Mouse (Mus musculus) CD8-positive naive resting alpha-beta T cell, adult 2 months (primary cell): ENCODE data around the gene Itgb2.

Experiments used
- DNase-seq, 2 experiments: peaks; one replicate each; pipeline ENCODE4 v3.0.0; 2022; ENCODE audit warnings: low read depth in 2 of 2, low spot score in 2 of 2

Itgb2 gene

DNA sequence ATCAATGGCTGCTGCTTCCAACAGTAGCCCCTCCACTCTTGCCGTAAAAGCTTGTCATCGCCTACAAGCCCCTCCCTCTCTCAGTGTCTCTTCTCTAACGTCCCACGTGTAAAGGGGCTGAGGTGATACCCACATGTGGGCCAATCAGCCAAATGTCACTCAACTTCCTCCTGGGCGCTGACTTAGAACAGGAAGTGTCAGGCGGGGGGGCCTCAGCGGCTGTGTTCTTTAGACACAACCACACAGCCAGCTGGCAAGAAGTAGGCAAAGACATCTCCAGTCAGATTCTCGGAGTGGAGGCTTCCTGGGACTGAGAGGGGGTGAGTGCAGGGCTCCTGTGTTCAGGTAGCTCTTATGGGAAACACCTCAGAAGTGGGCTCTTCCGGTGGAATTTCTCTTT, at the start of gene Itgb2:
Itgb2 (plus strand) TSS at position 113 of the 400 bp plus-strand sequence.
- peak; percentile 59 to 68 for DNase-seq

DNA sequence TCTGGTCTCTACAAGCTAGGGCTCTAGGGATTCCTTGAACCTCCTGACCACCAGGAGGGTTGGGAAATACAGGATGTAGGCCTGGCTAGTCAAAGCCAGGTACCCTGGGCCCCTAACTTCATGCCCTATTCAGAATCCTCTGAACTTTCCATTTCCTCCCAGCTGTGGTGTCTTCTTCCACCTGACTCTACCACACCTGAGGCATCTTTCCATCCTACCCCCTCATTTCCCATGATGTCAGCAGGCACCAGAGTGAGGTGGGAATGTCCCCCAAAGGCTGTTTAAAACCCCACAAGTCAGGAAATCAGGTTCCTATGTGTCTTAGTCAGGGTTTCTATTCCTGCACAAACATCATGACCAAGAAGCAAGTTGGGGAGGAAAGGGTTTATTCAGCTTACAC, 48.2 kb upstream of the Itgb2 start:
- DNase-seq = no peak

DNA sequence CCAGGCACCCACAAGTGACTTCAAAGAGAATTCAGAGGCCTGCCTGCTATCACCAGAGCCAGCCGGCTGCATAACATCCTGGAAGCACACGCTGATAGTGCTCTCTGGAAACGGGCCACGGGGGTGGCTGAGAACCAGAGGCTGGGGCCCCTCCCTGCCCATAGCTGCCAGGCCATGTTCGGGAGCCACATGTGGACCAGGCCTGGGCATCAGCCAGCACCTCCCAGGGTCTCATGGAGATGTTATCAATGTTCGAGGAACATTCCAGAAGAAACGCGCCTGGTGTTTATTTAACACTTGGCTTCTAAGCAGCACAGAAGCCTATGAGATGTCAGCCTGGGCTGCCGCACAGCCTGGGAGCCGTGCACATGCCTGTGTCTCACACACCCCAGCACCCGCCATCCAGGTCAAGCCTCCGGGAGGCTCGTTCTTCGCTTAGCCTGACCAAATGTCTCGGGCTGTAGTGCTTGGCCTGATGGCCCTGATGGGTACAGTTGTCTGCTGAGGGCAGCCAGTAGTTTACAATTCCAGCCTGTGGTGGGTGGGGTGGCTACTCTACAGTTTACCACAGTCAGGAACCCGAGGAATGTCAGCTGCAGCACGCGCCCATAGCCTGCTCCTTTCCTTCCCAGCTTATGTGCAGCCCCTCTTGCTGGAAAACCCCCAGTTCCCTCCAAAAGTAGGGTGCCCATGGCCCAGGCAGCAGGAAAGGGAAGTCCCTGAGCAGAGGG, 45.7 kb upstream of the Itgb2 start:
- no peak for DNase-seq

DNA sequence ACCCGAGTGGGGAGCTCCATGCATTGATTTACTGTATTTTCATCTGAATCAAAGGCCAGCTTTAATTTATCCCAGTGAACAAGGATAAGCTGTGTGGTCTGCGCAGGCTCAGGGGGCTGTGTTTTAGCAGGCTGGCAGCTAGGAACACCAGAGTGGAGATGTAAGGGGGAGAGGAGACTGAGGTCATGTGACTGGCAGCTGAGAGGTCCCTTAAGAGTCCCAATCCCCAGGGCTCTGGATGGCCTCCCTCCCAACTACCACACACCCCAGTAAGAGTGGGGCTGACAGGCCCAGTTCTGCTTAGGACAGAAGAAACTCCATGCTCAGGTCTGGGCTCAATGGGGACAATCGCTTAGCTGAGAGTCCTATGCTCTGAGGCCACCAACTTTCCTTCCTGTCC, 44.3 kb upstream of the Itgb2 start:
- DNase-seq = no peak

DNA sequence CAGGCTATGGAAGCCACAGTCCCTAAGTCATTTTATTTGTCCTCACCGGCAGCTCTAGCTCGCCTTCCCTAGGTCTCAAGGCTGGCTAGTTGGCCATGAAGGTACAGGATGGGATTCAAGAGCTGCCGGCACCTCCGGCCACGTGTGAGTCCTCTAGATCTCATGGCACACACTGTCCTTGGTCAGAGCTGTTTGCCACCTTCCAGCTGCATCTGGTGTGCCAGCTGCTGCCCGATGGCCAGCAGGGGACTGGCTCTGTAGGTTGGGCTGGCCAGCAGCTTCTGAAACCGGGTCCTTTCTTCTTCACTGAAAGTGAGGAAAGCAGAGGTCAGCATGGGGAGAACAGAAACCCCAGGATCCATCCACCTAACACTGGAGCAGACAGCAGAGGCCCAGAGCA, 41.9 kb upstream of the Itgb2 start:
- no peak for DNase-seq

DNA sequence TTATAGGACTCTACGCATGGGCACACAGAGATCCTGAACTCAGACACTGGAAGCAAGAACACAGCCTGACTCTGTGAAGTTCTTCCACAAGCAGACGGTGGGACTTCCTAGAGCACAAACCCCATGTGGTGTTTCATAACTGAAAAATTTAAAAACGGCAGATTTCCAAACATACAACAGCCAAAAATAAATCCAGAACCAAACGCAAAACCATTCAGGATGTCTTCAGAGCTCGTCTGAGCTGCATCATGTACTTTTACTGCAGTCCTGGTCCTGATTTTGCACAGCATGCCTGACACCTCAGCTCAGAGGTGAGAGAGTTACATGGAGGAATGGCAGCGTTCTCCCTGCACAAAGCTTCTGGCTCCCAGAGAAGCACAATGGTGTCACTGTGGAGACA, 38.5 kb upstream of the Itgb2 start:
- no peak for DNase-seq

DNA sequence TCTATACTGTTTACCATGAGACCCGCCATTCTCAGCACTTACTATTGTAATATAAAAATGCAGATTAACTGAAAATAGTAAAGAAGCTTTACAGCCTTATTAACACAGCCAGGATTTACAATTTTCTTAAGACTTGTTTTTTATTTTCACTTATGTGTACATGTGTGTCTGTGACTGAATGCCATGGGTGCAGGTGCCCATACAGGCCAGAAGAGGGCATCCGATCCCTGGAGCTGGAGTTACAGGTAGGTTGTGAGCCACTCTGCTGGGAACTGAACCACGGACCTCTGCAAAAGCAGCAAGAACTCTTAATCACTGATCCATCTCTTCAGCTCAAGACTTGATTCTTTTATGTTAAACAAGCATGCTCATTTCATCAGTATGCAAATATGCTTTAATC, 37.2 kb upstream of the Itgb2 start:
- no peak for DNase-seq

DNA sequence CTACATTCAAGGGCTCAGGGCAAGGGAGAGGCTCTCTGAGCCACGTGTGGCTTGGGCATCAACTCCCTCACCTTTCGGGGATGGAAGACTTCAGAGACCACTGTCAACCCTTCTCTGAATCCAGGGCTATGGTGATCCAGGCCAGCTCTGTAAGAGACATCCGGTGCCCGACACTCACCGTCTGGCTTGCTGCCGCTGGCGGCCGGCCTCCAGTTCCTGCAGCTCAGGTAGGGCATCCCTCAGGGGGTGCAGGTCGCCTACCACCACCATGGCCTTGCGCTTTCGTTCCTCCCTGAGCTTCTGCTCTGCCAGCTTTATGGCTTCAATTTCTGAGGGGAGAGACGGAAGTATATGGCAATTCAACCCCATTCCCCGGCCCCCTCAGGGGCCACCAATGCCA, 32.9 kb upstream of the Itgb2 start:
- DNase-seq = no peak

DNA sequence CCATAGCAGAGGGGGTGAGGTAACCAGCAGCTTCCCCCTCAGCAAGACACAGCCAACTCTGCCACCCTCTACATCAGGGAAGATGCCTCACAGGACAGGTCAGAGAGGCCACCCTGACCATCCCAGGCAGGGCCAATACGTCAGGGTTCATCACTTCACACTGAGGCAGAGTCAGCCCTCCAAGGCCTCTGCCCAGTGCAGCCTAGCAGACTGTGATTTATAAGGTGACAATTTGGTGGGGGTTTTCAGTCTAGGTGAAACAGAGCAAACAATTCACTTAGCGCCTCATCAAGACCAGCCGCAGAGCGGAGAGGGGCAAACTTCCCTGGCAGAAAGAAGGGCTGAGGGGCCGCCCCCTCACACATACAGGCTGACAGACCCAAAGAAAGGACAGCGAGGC, 31.8 kb upstream of the Itgb2 start:
- DNase-seq = no peak

DNA sequence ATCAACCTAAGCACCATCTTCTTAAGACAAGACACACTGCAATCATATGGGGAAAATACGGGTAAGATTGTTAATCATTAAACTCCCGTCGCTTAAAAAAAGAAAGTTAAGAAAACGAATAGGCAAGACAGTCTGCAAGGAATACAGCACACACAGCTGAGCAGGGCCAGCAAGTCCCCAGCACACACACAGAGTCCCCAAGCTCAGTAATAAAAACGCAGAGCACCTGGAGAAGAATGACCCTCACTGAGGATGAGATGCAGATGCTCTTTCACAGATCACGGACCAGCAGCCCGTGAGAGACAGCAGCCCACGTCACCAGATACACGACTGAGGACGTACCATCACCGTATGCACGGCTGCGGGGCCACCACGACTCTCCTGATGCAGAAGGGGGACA, 29.4 kb upstream of the Itgb2 start:
- DNase-seq = no peak

DNA sequence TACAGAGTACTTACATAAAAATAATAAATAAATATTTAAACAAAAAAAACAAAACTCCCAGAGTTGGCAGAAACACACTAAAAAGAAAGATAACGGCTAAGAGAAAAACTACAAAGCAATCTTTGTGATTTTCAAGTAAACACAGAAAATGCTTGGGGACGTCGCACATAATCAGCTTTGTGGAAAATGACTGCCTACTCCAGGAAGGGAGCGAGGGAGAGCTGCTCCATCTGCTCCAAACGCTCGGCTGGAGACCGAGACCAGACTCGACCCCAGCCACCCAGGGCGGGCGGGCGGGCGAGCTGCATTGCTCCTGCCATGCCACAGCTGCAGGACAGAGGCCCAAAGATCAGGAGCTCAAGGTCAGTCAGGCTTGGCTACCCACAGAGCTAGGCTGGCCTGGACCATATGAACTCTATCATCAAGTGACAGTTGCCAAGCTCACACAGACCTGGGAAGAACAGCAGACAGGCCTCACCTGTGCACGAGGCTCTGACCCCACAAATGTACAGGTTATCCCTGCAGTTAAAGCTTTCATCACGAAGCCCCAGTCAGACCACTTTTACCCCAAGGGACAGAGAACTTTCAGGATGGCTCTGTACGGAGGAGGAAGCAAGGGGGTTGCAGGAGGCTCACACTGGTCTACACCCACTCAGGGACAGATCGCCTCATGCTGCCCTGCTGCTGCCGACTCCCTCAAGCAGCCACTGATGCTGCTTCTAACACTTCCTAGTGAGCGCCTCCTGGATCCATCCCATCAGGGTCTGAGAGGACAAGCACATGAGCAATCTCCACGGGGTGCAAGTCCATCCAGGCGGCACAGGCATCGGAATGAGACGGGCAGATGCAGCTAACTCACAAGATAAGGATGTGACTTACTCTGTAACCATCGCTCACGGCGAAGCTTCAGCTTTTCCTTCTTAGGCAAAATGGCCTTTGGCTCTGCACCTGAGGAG, 26.8 kb upstream of the Itgb2 start:
- no peak for DNase-seq

DNA sequence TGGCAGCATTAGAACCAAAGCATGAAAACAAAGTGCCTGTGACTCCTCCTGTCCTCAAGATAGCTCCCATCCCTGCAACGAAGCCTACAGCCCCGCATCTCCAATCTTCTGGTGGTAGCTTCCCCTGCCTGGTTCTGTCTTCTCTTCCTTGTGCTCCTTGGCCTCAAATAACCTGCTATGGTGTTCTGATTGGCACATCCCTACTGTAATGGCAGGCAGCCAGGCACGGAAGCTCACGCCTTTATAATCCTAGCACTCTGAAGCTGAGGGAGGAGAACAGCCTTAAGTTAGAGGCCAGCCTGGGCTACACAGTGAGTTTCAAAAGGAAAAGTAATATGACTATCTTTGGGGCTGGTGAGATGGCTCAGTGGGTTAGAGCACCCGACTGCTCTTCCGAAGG, 25.9 kb upstream of the Itgb2 start:
- no peak for DNase-seq

DNA sequence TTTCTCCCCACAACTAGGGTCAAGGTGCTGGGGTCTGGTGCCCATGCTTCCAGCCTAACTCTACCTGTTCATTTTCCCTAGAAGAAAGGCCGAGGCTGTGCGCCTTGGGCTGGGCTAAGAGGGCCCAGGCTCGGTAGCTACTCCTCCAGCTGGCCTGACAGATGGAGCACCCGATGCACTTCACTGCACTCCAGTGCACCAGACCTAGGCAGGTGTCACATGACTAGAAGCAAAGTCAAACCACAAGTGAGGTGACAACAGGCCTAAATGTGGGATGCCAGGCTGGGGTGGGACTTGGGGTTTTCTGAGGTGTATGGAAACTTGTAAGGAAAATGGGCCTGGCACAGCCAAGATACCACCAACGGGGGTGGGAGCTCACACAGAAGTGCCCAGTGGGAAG, 23.5 kb upstream of the Itgb2 start:
- no peak for DNase-seq

DNA sequence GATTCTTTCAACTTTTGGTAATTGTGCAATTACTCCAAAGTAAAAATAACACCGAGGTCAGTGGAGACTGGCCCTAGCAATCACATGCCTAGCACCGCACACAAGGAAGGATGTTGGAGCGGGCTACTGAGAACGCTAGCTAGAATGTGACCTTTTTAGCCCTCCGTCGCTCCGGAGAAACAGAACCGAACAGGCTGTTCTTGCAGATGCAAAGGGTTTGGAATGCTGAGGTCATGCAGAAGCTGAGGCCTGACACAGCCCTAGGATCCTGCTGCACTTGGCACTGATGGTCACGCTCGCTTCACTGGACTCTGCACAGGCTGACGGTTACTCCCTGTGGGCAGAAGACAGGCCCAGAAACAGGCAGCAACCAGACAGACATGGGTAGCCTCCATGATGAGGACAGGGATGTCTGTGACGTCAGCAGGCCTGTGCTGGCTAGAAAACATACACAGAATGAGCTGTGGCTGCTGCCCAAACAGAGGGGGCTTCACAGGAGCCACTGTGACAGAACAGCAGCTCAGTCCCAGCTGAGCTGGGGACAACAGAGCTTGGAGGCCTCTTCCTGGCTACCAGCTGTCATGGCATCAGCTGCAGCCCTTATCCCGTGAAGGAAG, 23.0 kb upstream of the Itgb2 start:
- DNase-seq = no peak

DNA sequence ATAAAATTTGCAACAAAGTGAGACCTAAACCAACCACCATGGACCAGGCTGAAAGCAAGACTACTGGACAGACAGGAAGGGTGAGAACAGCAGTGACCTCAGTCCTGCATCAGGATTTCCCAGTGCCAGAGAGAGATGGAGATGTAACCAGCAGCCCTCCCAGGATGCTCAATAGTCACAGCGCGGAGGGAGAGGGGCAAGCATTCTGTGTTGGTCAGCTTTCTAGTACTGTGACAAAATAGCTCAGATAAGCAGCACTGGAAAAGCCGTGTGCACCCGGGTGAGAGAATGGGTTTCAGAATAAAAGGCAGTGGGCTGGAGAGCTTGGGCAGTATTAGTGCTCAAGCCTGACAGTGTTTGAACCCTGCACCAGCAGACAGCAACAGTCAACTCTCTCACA, 22.3 kb upstream of the Itgb2 start:
- no peak for DNase-seq

DNA sequence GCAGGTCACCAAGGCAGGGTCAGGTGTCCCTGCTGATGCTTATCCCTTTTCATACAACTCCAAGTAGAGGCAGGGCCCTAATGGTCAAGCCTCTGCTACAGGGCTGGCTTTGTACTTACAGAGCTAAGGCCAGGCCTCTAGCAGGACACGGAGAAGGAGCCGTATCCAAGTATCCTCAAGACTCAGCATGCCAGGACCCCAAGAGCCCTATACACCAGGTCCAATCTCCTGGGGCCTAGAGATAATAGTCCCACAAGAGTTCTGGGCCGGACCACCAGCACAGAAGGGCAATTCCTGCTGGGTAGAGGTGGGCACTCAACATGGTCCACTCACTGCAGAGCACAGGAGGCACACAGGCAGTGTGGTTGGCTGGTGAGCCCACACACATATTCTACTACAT, 21.3 kb upstream of the Itgb2 start:
- no peak for DNase-seq

DNA sequence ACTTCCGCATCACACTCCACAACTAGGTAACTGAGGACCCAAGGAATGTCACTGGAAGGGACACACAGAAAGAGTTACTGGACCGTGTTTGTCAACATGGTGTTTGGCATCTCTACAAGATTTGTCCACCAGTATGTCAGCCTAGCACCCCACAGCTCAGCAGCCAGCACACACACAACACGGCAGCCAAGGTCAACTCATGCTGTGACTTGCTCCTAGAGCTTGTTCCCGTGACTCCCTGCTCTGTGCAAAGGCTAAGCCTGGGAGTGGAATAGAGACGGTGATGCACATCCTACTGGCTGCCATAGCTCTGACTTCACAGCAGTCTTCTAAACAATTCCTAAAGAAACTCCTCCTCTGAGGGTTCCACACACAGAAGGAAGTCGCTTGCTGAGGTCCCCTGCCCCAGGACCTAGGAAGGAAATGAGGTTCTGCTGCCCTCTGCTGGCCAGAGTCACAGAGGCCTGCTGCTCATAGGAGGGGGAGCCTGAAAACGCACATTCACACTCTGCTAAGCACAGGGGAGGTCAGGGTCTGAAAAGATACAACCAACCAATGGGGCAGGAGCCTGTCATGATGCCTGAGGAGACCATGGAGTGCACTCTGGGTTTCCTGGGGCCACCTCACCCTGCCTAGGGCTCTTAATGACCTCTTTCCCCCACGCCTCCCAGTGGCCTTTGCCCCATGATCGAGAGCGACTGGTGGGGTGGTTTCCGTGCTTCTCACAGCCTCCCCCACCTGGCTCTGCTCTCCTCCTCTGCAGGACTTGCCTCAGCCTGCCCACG, 20.5 kb upstream of the Itgb2 start:
- peak; percentile 64 to 75 for DNase-seq

DNA sequence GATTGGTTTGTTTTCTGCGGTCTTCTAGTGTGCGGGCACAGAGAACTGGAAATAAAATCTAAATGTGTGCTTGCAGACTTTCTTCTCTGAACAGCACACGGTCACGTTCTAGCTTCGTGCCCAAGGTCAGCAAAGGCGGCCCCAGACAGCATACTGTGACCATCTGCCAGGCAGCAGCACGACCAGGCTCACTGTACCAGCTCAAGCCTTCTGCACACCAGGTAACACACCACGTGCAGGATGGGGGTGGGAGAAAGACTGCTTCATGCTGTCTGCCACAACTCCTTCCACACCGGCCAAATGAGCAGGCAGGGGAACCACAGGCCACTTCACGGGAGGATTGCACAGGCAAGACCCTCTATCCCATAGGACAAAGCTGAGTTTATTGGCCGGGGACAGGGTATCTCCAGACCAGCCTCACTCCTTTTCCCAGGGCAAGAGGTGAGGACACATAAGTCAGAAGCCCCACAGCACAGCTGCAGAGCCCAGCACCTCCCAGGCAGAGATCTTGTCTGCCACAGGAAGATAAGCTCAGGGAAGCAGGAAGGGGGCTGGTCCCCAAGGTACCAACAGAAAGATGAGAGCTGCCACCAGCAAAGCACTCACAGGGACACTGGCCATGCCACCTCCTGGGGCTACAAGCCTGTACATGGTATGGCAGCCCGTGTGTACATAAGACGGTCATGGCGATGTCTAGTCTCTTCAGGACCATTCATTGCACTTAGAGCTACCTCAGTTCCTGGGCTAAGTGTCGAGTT, 19.6 kb upstream of the Itgb2 start:
- no peak for DNase-seq

DNA sequence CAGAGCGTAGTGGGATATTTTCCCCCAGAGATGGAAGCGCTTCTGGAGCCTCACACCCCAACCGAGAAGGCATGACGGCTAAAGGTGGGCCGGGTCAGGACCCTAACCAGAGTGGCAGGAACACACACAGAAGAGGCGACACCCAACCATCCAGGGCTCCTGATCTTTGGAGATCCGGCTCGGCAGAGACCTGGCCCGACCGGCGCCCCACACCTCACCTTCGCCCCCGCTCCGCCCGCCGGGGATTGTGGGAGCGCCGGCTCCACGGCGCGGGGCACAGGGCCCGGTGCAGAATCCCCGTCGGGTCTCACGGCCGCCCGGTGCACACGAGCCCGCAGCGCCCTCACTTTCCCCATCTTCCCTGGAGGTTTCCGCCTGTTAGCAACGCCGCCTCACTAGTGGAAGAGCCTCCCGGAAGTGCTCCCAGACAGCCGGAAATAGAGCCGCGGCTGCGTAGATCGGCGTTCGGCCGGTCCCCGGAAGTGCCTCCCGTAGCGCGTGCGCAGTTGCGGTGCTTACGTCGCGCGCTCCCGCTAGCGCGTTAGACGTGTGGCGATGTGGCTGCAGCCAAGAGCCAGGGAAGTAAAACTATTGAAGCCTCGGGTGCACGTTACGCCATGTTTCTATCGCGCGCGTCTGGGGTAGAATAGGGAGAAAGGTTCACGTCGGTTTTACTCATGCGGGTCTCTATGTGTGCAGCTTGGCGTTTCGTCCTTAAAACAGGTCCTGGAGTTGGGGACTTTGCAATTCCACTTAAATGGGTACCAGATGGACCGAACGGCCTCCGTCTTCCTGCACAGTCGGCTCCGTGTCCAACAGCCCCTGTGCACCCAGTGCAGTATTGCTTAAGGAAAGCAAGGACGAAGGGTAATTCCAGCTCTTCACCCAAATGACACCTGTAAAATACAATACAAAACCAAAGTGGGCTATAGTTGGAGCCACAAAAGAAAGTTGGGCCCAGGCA, 14.4 kb upstream of the Itgb2 start, which contains the start of gene Fam207a:
Fam207a (minus strand) TSS at position 401 of the 964 bp plus-strand sequence.
- peak; percentile 92 to 93 for DNase-seq
